Mouse (Mus musculus) retina, postnatal 7 days (tissue): ENCODE data around the gene Zbtb7b.

Experiments
- DNase-seq: peaks from one replicate; pipeline ENCODE4 v3.0.0-alpha.2; 2012; ENCODE audit warnings: low read depth, low spot score

Gene Zbtb7b

GRCm38 (mm10) chr3:89337062-89337720, 57.4 kb downstream of the Zbtb7b start:
- no peak for DNase-seq

DNA sequence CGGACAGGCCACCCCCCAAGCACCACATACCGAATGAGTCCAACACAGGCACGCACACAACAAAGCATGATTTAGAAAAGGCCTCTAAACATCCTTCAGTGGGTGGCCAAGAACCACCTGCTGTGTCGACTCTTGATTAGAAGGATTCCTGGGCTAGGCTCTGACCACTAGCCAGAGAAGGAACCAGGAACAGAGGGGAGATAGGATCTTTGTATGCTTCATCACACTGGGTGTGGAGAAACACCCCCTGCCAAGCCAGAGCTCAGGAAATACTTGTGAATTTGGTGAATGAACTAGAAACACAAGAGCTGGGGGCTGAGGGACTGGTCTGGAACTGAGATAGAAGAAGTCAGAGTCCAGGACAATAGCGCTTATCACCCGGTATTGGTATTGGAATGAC, 58.0 kb downstream of the Zbtb7b start:
- no peak for DNase-seq

- no peak for DNase-seq
Measured at GRCm38 (mm10) chr3:89333053-89333452, 61.5 kb downstream of the Zbtb7b start.

GRCm38 (mm10) chr3:89332476-89332875, 62.1 kb downstream of the Zbtb7b start:
- no peak for DNase-seq

GRCm38 (mm10) chr3:89332013-89332412, 62.6 kb downstream of the Zbtb7b start:
- no peak for DNase-seq

DNA sequence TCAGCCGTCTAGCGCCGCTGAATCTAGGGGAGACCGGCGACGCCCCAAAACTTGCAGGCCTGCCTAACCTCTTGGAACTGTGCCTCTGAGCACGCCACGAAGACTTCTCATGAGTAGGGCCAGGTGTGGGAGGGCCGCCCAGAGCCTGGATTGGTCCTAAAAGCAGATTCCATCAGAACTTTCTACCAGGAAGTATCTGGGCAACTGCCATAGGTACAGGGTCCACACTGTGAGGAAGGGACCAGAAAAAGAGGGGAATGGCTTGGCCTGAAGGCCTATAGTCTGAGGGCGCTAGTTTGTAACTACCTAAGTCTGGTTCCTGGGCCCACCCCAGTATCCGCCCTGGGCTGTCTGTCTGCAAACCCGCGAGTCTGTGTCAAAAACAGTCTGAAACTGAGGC, 63.0 kb downstream of the Zbtb7b start:
- no peak for DNase-seq

DNA sequence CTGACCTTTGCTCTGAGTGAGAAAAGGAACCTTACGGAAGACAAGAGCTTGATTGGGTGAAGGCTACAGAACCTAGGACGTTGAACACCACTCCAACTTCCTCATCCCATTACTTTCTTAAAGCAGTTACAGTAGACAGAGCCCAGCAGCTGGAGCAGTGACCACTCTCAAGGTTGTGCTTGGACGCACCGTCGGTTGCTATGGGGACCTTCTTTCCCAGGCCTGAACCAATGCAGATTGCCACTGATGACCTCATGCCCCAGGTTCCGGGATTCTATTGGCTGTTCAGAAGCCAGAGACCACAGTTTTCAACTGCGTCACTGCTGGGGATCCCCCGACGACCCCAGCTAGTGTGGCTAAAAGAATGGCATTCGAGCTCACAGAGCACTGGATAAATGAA, 63.6 kb downstream of the Zbtb7b start:
- DNase-seq = no peak

- DNase-seq = no peak
Measured at GRCm38 (mm10) chr3:89330346-89330745, 64.2 kb downstream of the Zbtb7b start.

DNA sequence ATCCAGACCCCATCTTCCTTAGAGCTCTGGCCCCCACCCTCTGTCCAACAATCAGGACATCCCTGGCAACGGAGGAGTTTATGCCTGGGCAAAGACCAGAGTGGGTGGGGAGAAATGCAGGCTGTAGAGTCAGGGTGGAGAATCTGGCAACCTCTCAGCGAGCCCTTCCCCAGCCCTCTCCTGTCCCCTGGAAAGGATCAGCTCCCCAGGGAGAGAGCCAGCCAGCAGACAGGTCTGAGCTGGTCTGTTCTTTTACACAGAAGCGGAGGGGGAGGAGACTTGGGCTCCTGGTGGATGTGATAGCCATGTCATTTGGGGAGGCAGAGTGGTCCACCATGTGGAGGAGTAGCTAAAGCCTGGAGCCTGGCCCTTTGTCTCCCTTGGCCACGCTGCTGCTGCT, 66.0 kb downstream of the Zbtb7b start:
- no peak for DNase-seq
